Mouse (Mus musculus) embryo, embryonic 11 days (tissue): ENCODE data around the gene Trappc2l.
"Not testable (repeated sequence)": the region's sequence is repeated elsewhere in the genome, so short reads cannot be mapped to it uniquely, and the experiment has no call there.

Experiments used
- DNase-seq: peaks from one replicate; pipeline ENCODE4 v3.0.0-alpha.2; 2015

Trappc2l gene

GRCm38 (mm10) chr8:122611295-122612133 is at the start of gene Trappc2l, which contains the start of gene Galns:
Trappc2l (plus strand) TSS chr8:122611640.
Galns (minus strand) TSS chr8:122611463.
- peak; percentile 99 for DNase-seq

DNA sequence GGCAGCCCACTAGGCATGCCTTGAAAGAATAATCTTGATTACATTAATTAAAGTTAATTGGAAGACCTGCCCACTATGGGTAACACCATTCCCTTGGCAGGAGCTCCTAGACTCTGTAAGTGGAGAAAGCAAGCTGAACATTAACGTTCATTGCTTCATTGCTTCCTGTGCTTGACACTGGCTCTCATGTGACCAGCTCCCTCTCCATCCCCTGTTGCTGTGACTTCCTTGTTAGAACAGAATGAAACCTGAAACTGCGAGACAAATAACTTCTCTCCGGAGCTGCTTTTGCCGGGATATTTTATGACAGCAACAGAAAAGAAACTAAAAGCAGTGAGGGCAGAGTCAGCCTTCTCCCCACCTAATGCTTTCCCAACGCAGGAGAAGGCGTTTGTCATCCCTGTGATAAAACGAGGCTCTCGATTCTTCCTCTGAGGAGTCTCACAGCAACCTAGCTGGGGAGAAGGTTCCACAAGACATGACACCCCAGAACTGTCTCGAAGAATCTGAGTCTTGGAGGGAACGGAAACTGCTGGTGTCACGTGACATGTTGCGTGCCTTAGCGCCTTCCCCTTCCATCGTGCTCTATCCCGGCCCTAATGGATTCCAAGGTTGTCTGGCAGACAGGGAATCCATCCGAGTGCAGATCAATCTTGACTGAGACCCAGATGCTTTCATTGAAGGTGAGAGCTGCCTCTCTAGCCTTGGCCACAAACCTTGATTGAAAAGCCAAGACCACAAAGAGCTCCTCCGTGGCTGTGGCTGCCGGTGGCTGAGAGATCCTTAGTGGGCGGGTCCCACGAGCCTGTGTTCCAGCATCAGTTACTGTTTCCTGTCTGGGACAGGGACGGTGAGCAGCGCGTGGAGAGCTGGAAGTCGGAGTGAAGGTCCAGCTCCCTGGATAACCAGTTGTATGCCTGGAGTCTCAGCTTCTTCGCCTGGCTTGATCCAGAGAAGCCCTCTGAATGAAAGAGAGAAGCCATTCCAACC is 46.8 kb upstream of the Trappc2l start:
- DNase-seq: no peak

DNA sequence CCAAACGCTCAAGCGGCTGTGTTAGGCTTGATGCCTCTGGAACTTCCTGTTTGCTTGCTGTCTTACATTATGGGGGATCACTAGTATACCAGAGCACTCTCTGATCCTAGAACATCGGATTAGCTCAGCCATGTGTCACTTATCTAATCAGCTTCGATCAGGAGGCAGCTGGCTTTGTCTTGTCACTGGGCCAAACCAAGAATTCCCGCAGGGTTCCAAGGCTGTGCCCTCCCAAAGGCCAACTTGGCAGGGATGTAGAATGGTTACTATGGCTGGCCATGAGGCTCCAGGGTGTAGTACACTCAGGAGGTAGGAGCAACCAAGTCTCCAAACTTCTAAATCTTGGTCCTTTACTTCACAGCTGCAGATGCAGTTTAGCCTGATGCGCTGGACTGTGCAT is 44.7 kb upstream of the Trappc2l start:
- peak; percentile 43 for DNase-seq

- peak; percentile 98 for DNase-seq
These were observed 43.9 kb upstream of the Trappc2l start, which contains the start of gene Cdt1 for GRCm38 (mm10) chr8:122567361-122568108. Cdt1 (plus strand) TSS chr8:122568015.

GRCm38 (mm10) chr8:122568109-122568504 is 43.3 kb upstream of the Trappc2l start:
- no peak for DNase-seq

- DNase-seq: peak; percentile 50
These were observed 42.5 kb upstream of the Trappc2l start for GRCm38 (mm10) chr8:122568881-122569309.

GRCm38 (mm10) chr8:122569329-122569728 is 42.1 kb upstream of the Trappc2l start:
- DNase-seq: no peak

- DNase-seq: no peak
These were observed 41.4 kb upstream of the Trappc2l start for GRCm38 (mm10) chr8:122569996-122570395.

DNA sequence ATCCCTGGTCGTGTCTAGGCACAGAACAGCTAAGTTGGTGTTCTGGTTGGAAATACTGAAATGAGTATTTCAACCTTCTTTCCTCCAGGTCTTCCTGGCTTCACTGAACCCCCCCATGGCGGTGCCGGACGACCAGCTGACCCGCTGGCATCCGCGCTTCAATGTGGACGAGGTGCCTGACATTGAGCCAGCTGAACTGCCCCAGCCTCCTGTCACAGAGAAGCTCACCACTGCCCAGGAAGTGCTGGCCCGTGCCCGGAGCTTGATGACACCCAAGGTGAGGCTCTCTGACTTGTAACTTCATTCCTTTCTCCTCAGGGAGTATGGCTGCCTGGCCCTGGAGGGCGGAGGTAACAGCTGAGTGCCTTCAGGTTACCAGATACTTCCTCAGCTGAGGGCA is 40.3 kb upstream of the Trappc2l start:
- DNase-seq: no peak

GRCm38 (mm10) chr8:122571750-122572267 is 39.6 kb upstream of the Trappc2l start:
- no peak for DNase-seq

DNA sequence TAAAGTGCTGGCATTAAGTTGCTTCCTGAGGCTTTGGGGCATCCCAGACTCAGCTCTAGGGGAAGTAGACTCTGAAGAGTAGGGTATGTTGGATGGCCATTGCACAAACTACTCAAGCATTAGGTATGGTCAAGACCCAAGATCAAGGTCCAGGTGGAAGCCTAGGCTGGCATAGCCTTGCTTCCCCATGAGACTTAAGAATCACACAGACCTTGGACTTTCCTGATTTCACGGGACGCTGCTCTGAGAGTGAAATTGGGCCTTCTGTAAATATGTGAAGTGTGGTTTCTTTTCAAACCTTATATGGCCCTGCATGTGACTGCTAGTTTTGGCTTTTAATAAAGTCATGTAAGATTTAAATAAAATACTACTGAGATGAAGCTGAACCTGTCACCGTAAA is 38.7 kb upstream of the Trappc2l start:
- DNase-seq: no peak

DNA sequence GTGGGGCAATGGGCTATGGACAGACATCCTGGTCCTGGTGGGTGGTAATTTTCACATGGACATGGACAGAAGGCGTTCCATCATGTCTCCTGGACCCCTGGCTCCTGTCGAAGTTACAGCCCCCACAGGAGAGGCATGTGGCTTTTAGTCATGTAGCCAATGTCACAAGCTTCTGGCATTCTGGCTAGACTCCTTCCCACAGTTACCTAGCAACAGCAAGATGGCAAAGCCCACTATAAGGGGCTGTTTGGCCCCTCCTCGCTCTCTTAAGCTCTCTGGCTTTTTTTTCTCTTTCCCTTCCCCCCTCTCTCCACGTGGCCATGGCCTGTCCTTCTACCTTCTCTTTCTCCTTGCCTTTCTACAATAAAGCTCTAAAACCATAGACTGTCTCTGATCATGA is 38.3 kb upstream of the Trappc2l start:
- not testable (repeated sequence) for DNase-seq

DNA sequence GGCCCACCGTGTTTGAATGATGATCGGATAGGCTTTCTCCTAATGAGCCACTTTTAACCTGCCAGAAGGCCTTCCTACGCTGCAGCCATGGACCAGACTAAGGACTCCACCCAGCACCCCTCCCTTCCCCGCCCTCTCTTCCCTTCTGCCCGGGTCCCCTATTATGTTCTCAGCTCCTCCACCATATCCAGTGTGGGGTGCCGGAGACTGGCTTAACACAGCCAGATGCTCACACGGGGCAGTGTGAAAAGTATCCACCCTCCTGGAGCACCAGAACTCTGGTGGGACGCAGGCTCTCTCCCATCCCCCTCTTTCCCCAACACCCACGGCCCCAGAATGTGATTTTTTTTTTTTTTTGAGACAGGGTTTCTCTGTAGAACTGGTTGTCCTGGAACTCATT is 37.9 kb upstream of the Trappc2l start:
- no peak for DNase-seq

GRCm38 (mm10) chr8:122574264-122574663 is 37.2 kb upstream of the Trappc2l start:
- DNase-seq: no peak

DNA sequence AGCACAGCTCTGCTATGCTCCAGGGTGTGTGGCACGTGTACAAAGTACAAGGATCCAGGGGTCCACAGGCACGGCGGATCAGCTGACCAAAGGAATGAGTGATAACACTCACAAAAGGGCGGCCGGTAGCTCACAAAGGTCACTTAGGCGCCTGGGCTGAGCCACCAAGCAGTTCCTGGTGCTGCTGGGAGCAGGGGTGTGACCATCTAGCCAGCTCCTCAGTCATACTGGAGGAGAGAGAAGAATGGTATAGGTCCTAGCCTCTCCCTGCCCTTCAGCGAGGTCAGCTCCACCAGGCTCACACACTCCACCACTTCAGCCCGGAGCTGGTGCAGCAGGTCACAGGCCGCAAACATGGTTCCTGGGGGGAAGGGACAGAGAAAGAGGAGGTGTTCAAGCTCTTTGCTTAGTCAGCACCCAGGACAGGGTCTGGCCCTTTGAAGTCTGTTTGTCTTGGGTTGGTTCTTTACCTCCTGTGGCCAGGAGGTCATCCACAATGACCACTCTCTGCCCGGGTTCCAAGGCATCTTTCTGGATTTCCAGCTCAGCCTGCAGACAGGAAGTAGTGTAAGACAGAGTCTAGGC is 36.7 kb upstream of the Trappc2l start:
- DNase-seq: no peak

GRCm38 (mm10) chr8:122575286-122575685 is 36.2 kb upstream of the Trappc2l start:
- DNase-seq: no peak

GRCm38 (mm10) chr8:122575735-122576647 is 35.4 kb upstream of the Trappc2l start:
- DNase-seq: peak; percentile 32

DNA sequence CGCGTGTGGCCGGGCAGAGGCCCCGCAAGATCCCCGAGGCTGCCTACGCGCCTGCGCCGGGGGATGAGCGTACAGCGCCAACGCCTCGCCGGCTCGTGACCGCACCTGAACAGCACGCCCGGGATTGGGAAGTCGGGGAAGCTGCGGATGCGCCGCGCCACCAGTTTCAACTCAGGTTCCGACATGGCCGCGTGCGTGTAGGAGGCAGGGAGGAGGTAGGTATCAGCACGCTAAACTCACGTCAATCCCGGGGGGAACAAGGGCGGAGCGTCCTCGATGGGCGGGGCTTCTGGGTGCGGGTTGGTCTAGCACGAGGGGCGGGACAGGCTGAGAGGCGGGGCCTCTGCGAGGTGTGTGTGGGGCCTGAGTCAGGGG is 34.8 kb upstream of the Trappc2l start, which contains the start of gene Aprt:
Gene Aprt, minus strand, starts transcription at position 262 of the 375 bp plus-strand sequence.
- DNase-seq: peak; percentile 96

DNA sequence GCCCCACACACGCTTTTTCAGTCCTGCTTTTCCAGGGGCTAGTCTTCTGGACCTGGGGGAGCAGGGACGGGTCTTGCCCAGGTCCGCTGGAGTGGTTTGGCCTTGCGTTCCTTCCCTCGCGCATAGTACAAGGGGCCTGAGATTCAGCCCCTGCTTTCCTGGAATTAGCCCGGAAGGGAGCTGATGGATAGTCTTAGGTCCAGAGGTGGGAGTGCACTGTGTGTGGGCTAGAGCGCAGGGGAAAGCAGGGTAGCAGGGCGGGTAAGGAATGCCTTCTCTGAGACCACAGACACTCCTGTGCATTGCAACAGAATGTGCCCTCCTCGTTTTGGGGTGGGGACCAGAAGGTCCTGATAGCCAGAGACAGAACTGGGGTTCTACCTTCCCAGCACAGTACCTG is 34.3 kb upstream of the Trappc2l start:
- DNase-seq: peak; percentile 35

DNA sequence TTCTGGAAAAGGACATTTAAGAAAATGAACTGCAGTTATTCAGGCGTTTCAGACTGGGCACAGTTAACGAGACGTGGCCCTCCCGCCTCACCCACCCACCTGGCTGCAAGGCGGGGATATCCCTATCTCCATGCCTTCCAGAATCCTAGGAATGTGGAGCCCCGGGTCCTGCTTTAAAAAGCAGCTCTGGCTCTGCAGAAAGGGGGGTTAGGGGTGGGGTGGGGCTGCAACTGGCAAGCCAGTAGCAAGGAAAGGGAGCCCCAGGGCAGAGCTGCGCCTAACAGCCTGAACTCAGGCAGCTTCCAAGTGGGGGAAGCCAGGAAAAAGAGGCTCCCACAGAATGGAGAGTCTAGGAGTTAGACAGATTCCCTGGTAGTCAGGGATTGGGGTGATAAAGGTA is 32.2 kb upstream of the Trappc2l start:
- peak; percentile 41 for DNase-seq

GRCm38 (mm10) chr8:122580926-122581325 is 30.5 kb upstream of the Trappc2l start:
- DNase-seq: peak; percentile 20
